Mouse (Mus musculus): ENCODE data around the gene Spem1.

Spem1 gene

GRCm38 (mm10) chr11:69835966-69836335 lies 14.0 kb upstream of the Spem1 start:
- DNase-seq = no peak

- no peak for DNase-seq
Measured at GRCm38 (mm10) chr11:69835326-69835965, 13.5 kb upstream of the Spem1 start.

GRCm38 (mm10) chr11:69834001-69834549 lies 12.1 kb upstream of the Spem1 start:
- DNase-seq = peak; percentile 36 to 59

GRCm38 (mm10) chr11:69833554-69833953 lies 11.6 kb upstream of the Spem1 start:
- no peak for DNase-seq

- DNase-seq = no peak
Measured at GRCm38 (mm10) chr11:69828832-69829231, 6.9 kb upstream of the Spem1 start.

- DNase-seq = no peak
Measured at GRCm38 (mm10) chr11:69823456-69823855, 1.5 kb upstream of the Spem1 start.

GRCm38 (mm10) chr11:69818871-69819270 lies 3.1 kb downstream of the Spem1 start:
- DNase-seq = no peak

GRCm38 (mm10) chr11:69818365-69818764 lies 3.6 kb downstream of the Spem1 start, which contains the start of gene Spem2:
TSS of gene Spem2 (minus strand) at chr11:69818465.
- no peak for DNase-seq

GRCm38 (mm10) chr11:69816520-69816919 lies 5.5 kb downstream of the Spem1 start:
- no peak for DNase-seq

- no peak for DNase-seq
Measured at GRCm38 (mm10) chr11:69815155-69815554, 6.8 kb downstream of the Spem1 start, which contains the start of gene Gm39566. TSS of gene Gm39566 (minus strand) at chr11:69815298.

GRCm38 (mm10) chr11:69810280-69810679 lies 11.7 kb downstream of the Spem1 start:
- no peak for DNase-seq

- no peak for DNase-seq
Measured at GRCm38 (mm10) chr11:69807641-69808040, 14.3 kb downstream of the Spem1 start.

- DNase-seq = no peak
Measured at GRCm38 (mm10) chr11:69806378-69806777, 15.6 kb downstream of the Spem1 start.

- DNase-seq = peak; percentile 81 to 92
Measured at GRCm38 (mm10) chr11:69804972-69805909, 16.7 kb downstream of the Spem1 start, which contains the start of gene Tmem102. TSS of gene Tmem102 (minus strand) at chr11:69805624.

GRCm38 (mm10) chr11:69804652-69804940 lies 17.4 kb downstream of the Spem1 start:
- DNase-seq = peak; percentile 51 to 71

GRCm38 (mm10) chr11:69803786-69804651 lies 18.0 kb downstream of the Spem1 start:
- peak; percentile 87 to 90 for DNase-seq

- DNase-seq = no peak
Measured at GRCm38 (mm10) chr11:69803328-69803727, 18.7 kb downstream of the Spem1 start.

GRCm38 (mm10) chr11:69802648-69803105 lies 19.3 kb downstream of the Spem1 start:
- DNase-seq = peak; percentile 82 to 93

GRCm38 (mm10) chr11:69801379-69801977 lies 20.5 kb downstream of the Spem1 start, which contains the start of gene Fgf11:
TSS of gene Fgf11 (minus strand) at chr11:69801857.
- DNase-seq = peak in 1 of 2 experiments; percentile 27

- DNase-seq = peak; percentile 54 to 73
Measured at GRCm38 (mm10) chr11:69800392-69801197, 21.4 kb downstream of the Spem1 start.

- peak in 1 of 2 experiments; percentile 36 for DNase-seq
Measured at GRCm38 (mm10) chr11:69800138-69800391, 21.9 kb downstream of the Spem1 start.
